Mouse (Mus musculus) stomach, embryonic 14.5 days (tissue): ENCODE measurements around the gene Magi3. TPM values are rescaled to one million over a fixed set of nuclear protein-coding genes. Genes with fewer than 3 reads are reported as not detected.

Source experiments
- ATAC-seq: fragments of 200-750 bp; cut with Nextera tagmentation; 2 replicates; pipeline ENCODE4 v1.8.0; 2017; ENCODE audit warnings: low read depth, moderate TSS enrichment; ENCODE audit not compliant: insufficient number of reproducible peaks, insufficient read depth, low FRiP score
- H3K27ac ChIP-seq: fragments of 300-500 bp; sonication (generic); 2 replicates; pipeline ENCODE4 v1.5.1; 2014; ENCODE audit warnings: mild to moderate bottlenecking, low read length, moderate library complexity, mixed read lengths
- H3K27me3 ChIP-seq: fragments of 300-500 bp; sonication (generic); 2 replicates; pipeline ENCODE4 v1.6.1; 2014; ENCODE audit warnings: low read length, control low read depth, mixed read lengths; ENCODE audit not compliant: control insufficient read depth, insufficient read depth
- H3K36me3 ChIP-seq: fragments of 300-500 bp; sonication (generic); 2 replicates; pipeline ENCODE4 v1.6.1; 2014; ENCODE audit warnings: mild to moderate bottlenecking, control low read depth, low read length, moderate library complexity, mixed read lengths; ENCODE audit not compliant: control insufficient read depth, insufficient read depth
- H3K4me1 ChIP-seq: fragments of 300-500 bp; sonication (generic); 2 replicates; pipeline ENCODE4 v1.6.1; 2014; ENCODE audit warnings: low read length, control low read depth, mixed read lengths; ENCODE audit not compliant: control insufficient read depth, insufficient read depth
- H3K4me2 ChIP-seq: fragments of 300-500 bp; sonication (generic); replicated peaks from 2 replicates; pipeline ENCODE4 v1.6.1; 2014; ENCODE audit warnings: low read depth, low read length, control low read depth
- H3K4me3 ChIP-seq: fragments of 300-500 bp; sonication (generic); 2 replicates; pipeline ENCODE4 v1.5.1; 2014; ENCODE audit warnings: low read depth, low read length, control low read depth
- H3K9ac ChIP-seq: fragments of 300-500 bp; sonication (generic); replicated peaks from 2 replicates; pipeline ENCODE4 v1.6.1; 2014; ENCODE audit warnings: low read depth, mild to moderate bottlenecking, control low read depth, low read length, moderate library complexity, mixed read lengths
- H3K9me3 ChIP-seq: fragments of 300-500 bp; sonication (generic); 2 replicates; pipeline ENCODE4 v1.6.1; 2016; ENCODE audit warnings: low read depth, low read length, control low read depth; ENCODE audit not compliant: control insufficient read depth
- WGBS: fragments of 180-500 bp; shearing (Covaris S2); extraction: QIAGEN DNeasy Blood & Tissue Kit; methylation state at CpG from one replicate; pipeline ENCODE4 v1.1.7; 2014; 5-methylcytosine and 5-hydroxymethylcytosine counted together
- polyA plus RNA-seq: library from polyadenylated mRNA; unstranded; fragments of >200 nt; fragmentation: Nextera tagmentation; extraction: Ambion mirVana; gene quantifications from 2 replicates; pipeline ENCODE4 v1.2.1, GENCODE M21; 2014

Magi3 gene
- polyA plus RNA-seq, 1 experiment from 2014 or later, result 9.9 TPM

DNA sequence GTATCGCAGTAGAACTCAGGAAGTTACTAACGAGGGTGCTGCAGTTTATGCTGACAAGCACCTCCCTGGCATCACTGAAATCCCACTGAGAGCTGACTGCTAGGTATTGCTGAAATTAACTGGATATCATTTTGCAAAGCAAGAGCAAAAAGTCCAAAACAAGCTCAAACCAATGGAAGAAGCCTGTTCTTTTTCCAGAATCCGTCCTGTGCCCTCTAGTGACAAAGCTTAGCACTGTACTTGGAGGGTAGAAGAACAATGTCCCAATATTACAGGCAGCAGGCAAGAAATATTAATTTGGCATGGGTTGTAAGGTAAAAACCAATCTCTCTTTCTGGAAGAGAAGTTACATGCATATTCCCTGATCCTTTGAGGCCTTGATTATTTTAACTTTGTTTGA is 118.5 kb downstream of the Magi3 start:
- no peak for ATAC-seq
- Histone ChIP-seq H3K27ac (no peak overlapping the region), H3K9ac (no peak overlapping the region), H3K27me3 (no peaks in the 10 kb centered on the region), H3K4me1 (no peaks in the 10 kb centered on the region), H3K36me3 (no peaks in the 10 kb centered on the region), H3K4me2 (no peak overlapping the region), H3K9me3 (no peaks in the 10 kb centered on the region), H3K4me3 (no peak overlapping the region)
- 78% methylated on average over 3 of the region's 3 CpGs for WGBS

- Histone ChIP-seq H3K36me3 (no peaks in the 10 kb centered on the region), H3K27me3 (no peaks in the 10 kb centered on the region), H3K9me3 (no peaks in the 10 kb centered on the region), H3K4me2 (no peak overlapping the region), H3K4me3 (no peak overlapping the region), H3K4me1 (no peaks in the 10 kb centered on the region), H3K9ac (no peak overlapping the region), H3K27ac (no peak overlapping the region)
- no peak for ATAC-seq
Observed at GRCm38 (mm10) chr3:104101249-104101648, 118.9 kb downstream of the Magi3 start.

GRCm38 (mm10) chr3:104095936-104096335 is 124.2 kb downstream of the Magi3 start:
- H3K36me3 ChIP-seq, result no peaks in the 10 kb centered on the region
- H3K4me1 ChIP-seq, result no peaks in the 10 kb centered on the region
- H3K9me3 ChIP-seq, result no peaks in the 10 kb centered on the region
- no peak overlapping the region for H3K9ac ChIP-seq
- ATAC-seq, result no peak
- WGBS, result 57% methylated on average over 3 of the region's 3 CpGs
- H3K27me3 ChIP-seq, result no peaks in the 10 kb centered on the region
- H3K27ac ChIP-seq, result no peak overlapping the region
- H3K4me2 ChIP-seq, result no peak overlapping the region
- H3K4me3 ChIP-seq, result no peak overlapping the region

GRCm38 (mm10) chr3:104094646-104095045 is 125.5 kb downstream of the Magi3 start:
- Histone ChIP-seq H3K4me3 (no peak overlapping the region), H3K36me3 (no peaks in the 10 kb centered on the region), H3K27me3 (no peaks in the 10 kb centered on the region), H3K4me1 (no peaks in the 10 kb centered on the region), H3K9me3 (no peaks in the 10 kb centered on the region), H3K4me2 (no peak overlapping the region), H3K27ac (no peak overlapping the region), H3K9ac (no peak overlapping the region)
- 73% methylated on average over 1 of the region's 1 CpGs for WGBS
- ATAC-seq, result no peak

- H3K27me3 ChIP-seq, result no peaks in the 10 kb centered on the region
- H3K4me3 ChIP-seq, result no peak overlapping the region
- H3K9me3 ChIP-seq, result no peaks in the 10 kb centered on the region
- no peak for ATAC-seq
- H3K27ac ChIP-seq, result no peak overlapping the region
- H3K4me1 ChIP-seq, result no peaks in the 10 kb centered on the region
- no peak overlapping the region for H3K9ac ChIP-seq
- H3K4me2 ChIP-seq, result no peak overlapping the region
- H3K36me3 ChIP-seq, result no peaks in the 10 kb centered on the region
- 72% methylated on average over 5 of the region's 5 CpGs for WGBS
Observed at GRCm38 (mm10) chr3:104092759-104093158, 127.4 kb downstream of the Magi3 start.

- no peaks in the 10 kb centered on the region for H3K27me3 ChIP-seq
- WGBS, result 76% methylated on average over 1 of the region's 1 CpGs
- no peak overlapping the region for H3K27ac ChIP-seq
- H3K9ac ChIP-seq, result no peak overlapping the region
- no peaks in the 10 kb centered on the region for H3K9me3 ChIP-seq
- H3K4me3 ChIP-seq, result no peak overlapping the region
- no peak overlapping the region for H3K4me2 ChIP-seq
- no peaks in the 10 kb centered on the region for H3K4me1 ChIP-seq
- no peak for ATAC-seq
- no peaks in the 10 kb centered on the region; the same call in 1 of the 2 replicates for H3K36me3 ChIP-seq
Observed at GRCm38 (mm10) chr3:104082031-104082430, 138.1 kb downstream of the Magi3 start.

- no peak for ATAC-seq
- H3K4me3 ChIP-seq, result no peak overlapping the region
Observed at GRCm38 (mm10) chr3:104078725-104079124, 141.4 kb downstream of the Magi3 start.

DNA sequence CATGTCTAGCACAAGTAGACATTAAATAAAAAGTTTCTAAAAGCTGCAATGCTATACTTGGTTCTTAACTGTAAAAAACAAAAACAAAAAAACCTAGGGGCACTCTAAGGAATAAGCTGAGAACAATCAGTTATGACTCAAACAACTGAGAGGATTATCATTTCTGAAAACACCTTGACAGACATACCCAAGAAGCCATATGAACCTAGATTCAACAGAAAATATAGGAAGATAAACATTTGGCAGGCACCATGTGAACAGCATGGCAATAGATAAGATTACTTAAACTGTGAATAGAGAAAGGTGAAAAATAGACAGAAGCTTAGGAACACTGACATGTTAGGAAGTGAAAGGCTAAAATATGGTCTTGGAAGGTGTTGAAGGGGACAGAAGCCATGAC is 150.8 kb downstream of the Magi3 start:
- H3K9me3 ChIP-seq, result no peaks in the 10 kb centered on the region
- no peak overlapping the region for H3K4me3 ChIP-seq
- no peak overlapping the region for H3K9ac ChIP-seq
- no peak for ATAC-seq
- no peak overlapping the region for H3K27ac ChIP-seq
- no peaks in the 10 kb centered on the region for H3K4me1 ChIP-seq
- no peaks in the 10 kb centered on the region for H3K36me3 ChIP-seq
- no peaks in the 10 kb centered on the region for H3K27me3 ChIP-seq
- H3K4me2 ChIP-seq, result no peak overlapping the region

More at GRCm38 (mm10) chr3:104078725-104079124, 141.4 kb downstream of the Magi3 start:
- Histone ChIP-seq H3K4me2 (no peak overlapping the region), H3K4me1 (no peaks in the 10 kb centered on the region), H3K9ac (no peak overlapping the region), H3K27ac (no peak overlapping the region), H3K36me3 (no peaks in the 10 kb centered on the region; the same call in 1 of the 2 replicates), H3K27me3 (no peaks in the 10 kb centered on the region), H3K9me3 (no peaks in the 10 kb centered on the region)

DNA sequence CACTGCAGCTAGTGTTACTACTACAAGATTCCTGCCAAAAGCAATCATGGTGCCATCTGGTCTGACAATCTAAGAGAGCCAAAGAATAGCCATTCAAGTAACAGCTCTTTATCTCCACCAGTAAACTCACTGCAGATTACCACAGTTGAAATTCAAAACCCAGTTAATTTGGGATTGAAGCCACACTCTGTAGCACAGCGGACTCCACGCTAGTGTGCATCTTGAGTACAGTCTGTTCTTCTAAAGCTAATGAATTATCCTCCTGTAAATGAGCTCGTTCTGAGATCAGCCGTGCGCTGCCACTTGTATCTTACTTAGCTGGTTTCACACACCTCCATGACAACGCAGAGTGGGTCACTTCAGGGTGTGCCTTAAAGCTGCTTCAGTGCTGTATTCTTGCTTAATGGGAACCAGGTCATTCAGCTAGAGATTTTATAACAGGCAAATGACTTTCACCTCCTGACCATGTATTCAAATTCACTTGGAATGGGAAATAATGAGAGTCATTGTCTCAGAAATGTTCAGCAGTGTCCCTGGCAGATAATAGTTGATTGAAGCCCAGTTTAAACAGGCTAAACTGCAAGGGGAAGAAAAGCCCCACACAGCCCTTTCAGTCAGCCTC is 161.1 kb downstream of the Magi3 start:
- Histone ChIP-seq H3K27me3 (no peaks in the 10 kb centered on the region), H3K4me2 (no peak overlapping the region), H3K4me3 (no peak overlapping the region), H3K4me1 (no peaks in the 10 kb centered on the region), H3K36me3 (no peaks in the 10 kb centered on the region), H3K27ac (no peak overlapping the region), H3K9ac (no peak overlapping the region), H3K9me3 (no peaks in the 10 kb centered on the region)
- 78% methylated on average over 6 of the region's 6 CpGs for WGBS
- ATAC-seq, result no peak
